Mouse (Mus musculus) spleen, adult 12 weeks (tissue): Measurements from ENCODE around the gene Zfp36l1.
A peak's percentile ranks its signal among the peaks of the same experiment; 100 is the strongest.

ENCODE experiments used
- DNase-seq: peaks from one replicate; pipeline ENCODE4 v3.0.0; 2022; ENCODE audit warnings: low spot score

The Zfp36l1 gene

GRCm38 (mm10) chr12:80131359-80132249 is 18.8 kb upstream of the Zfp36l1 start:
- no peak for DNase-seq

- DNase-seq = no peak
These were observed 17.9 kb upstream of the Zfp36l1 start for GRCm38 (mm10) chr12:80130558-80131358.

- peak; percentile 37 for DNase-seq
These were observed 16.7 kb upstream of the Zfp36l1 start for GRCm38 (mm10) chr12:80129531-80129930.

- DNase-seq = no peak
These were observed 14.5 kb upstream of the Zfp36l1 start for GRCm38 (mm10) chr12:80127191-80127762.

GRCm38 (mm10) chr12:80125316-80125715 is 12.5 kb upstream of the Zfp36l1 start:
- no peak for DNase-seq

GRCm38 (mm10) chr12:80124756-80125155 is 11.9 kb upstream of the Zfp36l1 start:
- no peak for DNase-seq

- DNase-seq = no peak
These were observed 11.4 kb upstream of the Zfp36l1 start for GRCm38 (mm10) chr12:80124211-80124610.

GRCm38 (mm10) chr12:80123227-80123803 is 10.5 kb upstream of the Zfp36l1 start:
- no peak for DNase-seq

GRCm38 (mm10) chr12:80121438-80121837 is 8.6 kb upstream of the Zfp36l1 start:
- DNase-seq = no peak

GRCm38 (mm10) chr12:80118588-80118987 is 5.8 kb upstream of the Zfp36l1 start:
- DNase-seq = no peak

- DNase-seq = no peak
These were observed 3.6 kb upstream of the Zfp36l1 start for GRCm38 (mm10) chr12:80116206-80117112.

GRCm38 (mm10) chr12:80115863-80116194 is 3.0 kb upstream of the Zfp36l1 start:
- no peak for DNase-seq

- DNase-seq = peak; percentile 74
These were observed 2.5 kb upstream of the Zfp36l1 start for GRCm38 (mm10) chr12:80115142-80115862.

GRCm38 (mm10) chr12:80114892-80115141 is 2.0 kb upstream of the Zfp36l1 start:
- DNase-seq = no peak

- peak; percentile 59 for DNase-seq
These were observed 1.4 kb upstream of the Zfp36l1 start for GRCm38 (mm10) chr12:80114031-80114891.

GRCm38 (mm10) chr12:80113586-80114021 is 791 bp upstream of the Zfp36l1 start:
- DNase-seq = peak; percentile 49

GRCm38 (mm10) chr12:80112071-80112660 is 647 bp downstream of the Zfp36l1 start:
- no peak for DNase-seq

- no peak for DNase-seq
These were observed 1.4 kb downstream of the Zfp36l1 start for GRCm38 (mm10) chr12:80111131-80112070.

- no peak for DNase-seq
These were observed 2.3 kb downstream of the Zfp36l1 start for GRCm38 (mm10) chr12:80110546-80110870.
